Mouse (Mus musculus) liver, postnatal 0 days (tissue): ENCODE data around the gene Znrf4.

ENCODE experiments used
- CTCF ChIP-seq: sonication (generic); IDR thresholded peaks from 2 replicates; pipeline ENCODE4 v1.5.1; 2016; ENCODE audit warnings: antibody characterized with exemption, low read depth
- EP300 ChIP-seq: IDR thresholded peaks from 2 replicates; pipeline ENCODE4 v1.6.1; 2016; ENCODE audit warnings: antibody characterized with exemption, low read depth, mild to moderate bottlenecking

GRCm38 (mm10) chr17:56544699-56545387, 32.6 kb upstream of the Znrf4 start:
- TF ChIP-seq CTCF (no peak), EP300 (no peak)
